Mouse (Mus musculus): ENCODE data around the gene Lipc. TPM values are rescaled to one million over a fixed set of nuclear protein-coding genes. Genes with fewer than 3 reads are reported as not detected.

Lipc gene
- polyA plus RNA-seq, 1 experiment from 2014 or later = not detected

- no peaks in the 10 kb centered on the region for H3K4me1 ChIP-seq (replicated peaks; ENCODE audit: control insufficient read depth, insufficient read depth, low read length)
- H3K27me3 ChIP-seq (ENCODE audit: control insufficient read depth, insufficient read depth, low read length) = no peaks in the 10 kb centered on the region
- no peaks in the 10 kb centered on the region for H3K9me3 ChIP-seq (ENCODE audit: control insufficient read depth, low read length)
- WGBS = 78% methylated on average over 10 of the region's 10 CpGs
- no peak overlapping the region for H3K4me3 ChIP-seq (ENCODE audit: low read depth, low read length)
- H3K4me2 ChIP-seq (ENCODE audit: low read depth, low read length, severe bottlenecking) = no peak overlapping the region
- H3K9ac ChIP-seq (ENCODE audit: low read length) = no peak overlapping the region
- no peak for ATAC-seq (replicated peaks; ENCODE audit: low FRiP score)
- H3K27ac ChIP-seq (ENCODE audit: low read depth, low read length) = no peak overlapping the region
- DNase-seq (ENCODE audit: low spot score) = no peak
- no peaks in the 10 kb centered on the region for H3K36me3 ChIP-seq (ENCODE audit: control insufficient read depth, insufficient read depth, low read length)
These were observed 37.2 kb downstream of the Lipc start for GRCm38 (mm10) chr9:70914659-70915355.

GRCm38 (mm10) chr9:70911163-70911562 lies 40.9 kb downstream of the Lipc start:
- ATAC-seq (replicated peaks; ENCODE audit: low FRiP score) (no peak), DNase-seq (ENCODE audit: low spot score) (no peak)
- no peak overlapping the region for H3K4me2 ChIP-seq (ENCODE audit: low read depth, low read length, severe bottlenecking)
- no peaks in the 10 kb centered on the region for H3K27me3 ChIP-seq (ENCODE audit: control insufficient read depth, insufficient read depth, low read length)
- no peak overlapping the region for H3K4me3 ChIP-seq (ENCODE audit: low read depth, low read length)
- WGBS = 76% methylated on average over 4 of the region's 4 CpGs
- no peak overlapping the region for H3K27ac ChIP-seq (ENCODE audit: low read depth, low read length)
- no peak overlapping the region for H3K9ac ChIP-seq (ENCODE audit: low read length)
- no peaks in the 10 kb centered on the region for H3K4me1 ChIP-seq (replicated peaks; ENCODE audit: control insufficient read depth, insufficient read depth, low read length)
- no peaks in the 10 kb centered on the region for H3K9me3 ChIP-seq (ENCODE audit: control insufficient read depth, low read length)
- H3K36me3 ChIP-seq (ENCODE audit: control insufficient read depth, insufficient read depth, low read length) = no peaks in the 10 kb centered on the region

GRCm38 (mm10) chr9:70910351-70910750 lies 41.7 kb downstream of the Lipc start:
- H3K36me3 ChIP-seq (ENCODE audit: control insufficient read depth, insufficient read depth, low read length) = no peaks in the 10 kb centered on the region
- H3K9ac ChIP-seq (ENCODE audit: low read length) = no peak overlapping the region
- no peak overlapping the region for H3K27ac ChIP-seq (ENCODE audit: low read depth, low read length)
- H3K4me3 ChIP-seq (ENCODE audit: low read depth, low read length) = no peak overlapping the region
- no peaks in the 10 kb centered on the region for H3K4me1 ChIP-seq (replicated peaks; ENCODE audit: control insufficient read depth, insufficient read depth, low read length)
- whole genome bisulfite sequencing = 84% methylated on average over 6 of the region's 6 CpGs
- no peak for DNase-seq (ENCODE audit: low spot score)
- no peaks in the 10 kb centered on the region for H3K27me3 ChIP-seq (ENCODE audit: control insufficient read depth, insufficient read depth, low read length)
- H3K9me3 ChIP-seq (ENCODE audit: control insufficient read depth, low read length) = no peaks in the 10 kb centered on the region
- H3K4me2 ChIP-seq (ENCODE audit: low read depth, low read length, severe bottlenecking) = no peak overlapping the region
- no peak for ATAC-seq (replicated peaks; ENCODE audit: low FRiP score)

GRCm38 (mm10) chr9:70902821-70903730 lies 49.0 kb downstream of the Lipc start:
- no peaks in the 10 kb centered on the region for H3K4me1 ChIP-seq (replicated peaks; ENCODE audit: control insufficient read depth, insufficient read depth, low read length)
- no peaks in the 10 kb centered on the region for H3K36me3 ChIP-seq (ENCODE audit: control insufficient read depth, insufficient read depth, low read length)
- ATAC-seq (replicated peaks; ENCODE audit: low FRiP score) (no peak), DNase-seq (ENCODE audit: low spot score) (no peak)
- no peak overlapping the region for H3K27ac ChIP-seq (ENCODE audit: low read depth, low read length)
- no peaks in the 10 kb centered on the region for H3K9me3 ChIP-seq (ENCODE audit: control insufficient read depth, low read length)
- WGBS = 92% methylated on average over 11 of the region's 11 CpGs
- no peak overlapping the region for H3K9ac ChIP-seq (ENCODE audit: low read length)
- no peak overlapping the region for H3K4me3 ChIP-seq (ENCODE audit: low read depth, low read length)
- no peaks in the 10 kb centered on the region for H3K27me3 ChIP-seq (ENCODE audit: control insufficient read depth, insufficient read depth, low read length)
- H3K4me2 ChIP-seq (ENCODE audit: low read depth, low read length, severe bottlenecking) = no peak overlapping the region

GRCm38 (mm10) chr9:70894201-70894600 lies 57.8 kb downstream of the Lipc start:
- H3K4me2 ChIP-seq (ENCODE audit: low read depth, low read length, severe bottlenecking) = no peak overlapping the region
- no peak overlapping the region for H3K9ac ChIP-seq (ENCODE audit: low read length)
- no peak overlapping the region for H3K27ac ChIP-seq (ENCODE audit: low read depth, low read length)
- H3K9me3 ChIP-seq (ENCODE audit: control insufficient read depth, low read length) = no peaks in the 10 kb centered on the region
- no peak overlapping the region for H3K4me3 ChIP-seq (ENCODE audit: low read depth, low read length)
- H3K27me3 ChIP-seq (ENCODE audit: control insufficient read depth, insufficient read depth, low read length) = no peaks in the 10 kb centered on the region
- H3K4me1 ChIP-seq (replicated peaks; ENCODE audit: control insufficient read depth, insufficient read depth, low read length) = no peaks in the 10 kb centered on the region
- no peak for DNase-seq (ENCODE audit: low spot score)
- WGBS = 90% methylated on average over 1 of the region's 1 CpGs
- no peak for ATAC-seq (replicated peaks; ENCODE audit: low FRiP score)
- H3K36me3 ChIP-seq (ENCODE audit: control insufficient read depth, insufficient read depth, low read length) = no peaks in the 10 kb centered on the region

GRCm38 (mm10) chr9:70893526-70893925 lies 58.5 kb downstream of the Lipc start:
- H3K27me3 ChIP-seq (ENCODE audit: control insufficient read depth, insufficient read depth, low read length) = no peaks in the 10 kb centered on the region
- WGBS = 74% methylated on average over 3 of the region's 3 CpGs
- ATAC-seq (replicated peaks; ENCODE audit: low FRiP score) = no peak

GRCm38 (mm10) chr9:70892627-70893026 lies 59.4 kb downstream of the Lipc start:
- no peak for DNase-seq (ENCODE audit: low spot score)
- no peaks in the 10 kb centered on the region for H3K36me3 ChIP-seq (ENCODE audit: control insufficient read depth, insufficient read depth, low read length)
- 87% methylated on average over 5 of the region's 5 CpGs for WGBS
- no peaks in the 10 kb centered on the region for H3K27me3 ChIP-seq (ENCODE audit: control insufficient read depth, insufficient read depth, low read length)
- H3K9me3 ChIP-seq (ENCODE audit: control insufficient read depth, low read length) = no peaks in the 10 kb centered on the region
- no peak overlapping the region for H3K4me2 ChIP-seq (ENCODE audit: low read depth, low read length, severe bottlenecking)
- no peaks in the 10 kb centered on the region for H3K4me1 ChIP-seq (replicated peaks; ENCODE audit: control insufficient read depth, insufficient read depth, low read length)
- ATAC-seq (replicated peaks; ENCODE audit: low FRiP score) = no peak
- H3K27ac ChIP-seq (ENCODE audit: low read depth, low read length) = no peak overlapping the region
- no peak overlapping the region for H3K9ac ChIP-seq (ENCODE audit: low read length)
- no peak overlapping the region for H3K4me3 ChIP-seq (ENCODE audit: low read depth, low read length)

More at GRCm38 (mm10) chr9:70893526-70893925, 58.5 kb downstream of the Lipc start:
- Histone ChIP-seq H3K4me3 (ENCODE audit: low read depth, low read length) (no peak overlapping the region), H3K4me1 (replicated peaks; ENCODE audit: control insufficient read depth, insufficient read depth, low read length) (no peaks in the 10 kb centered on the region), H3K9me3 (ENCODE audit: control insufficient read depth, low read length) (no peaks in the 10 kb centered on the region), H3K9ac (ENCODE audit: low read length) (no peak overlapping the region), H3K4me2 (ENCODE audit: low read depth, low read length, severe bottlenecking) (no peak overlapping the region), H3K36me3 (ENCODE audit: control insufficient read depth, insufficient read depth, low read length) (no peaks in the 10 kb centered on the region), H3K27ac (ENCODE audit: low read depth, low read length) (no peak overlapping the region)
- DNase-seq (ENCODE audit: low spot score) = no peak

GRCm38 (mm10) chr9:70891431-70892133 lies 60.4 kb downstream of the Lipc start:
- no peaks in the 10 kb centered on the region for H3K36me3 ChIP-seq (ENCODE audit: control insufficient read depth, insufficient read depth, low read length)
- H3K4me2 ChIP-seq (ENCODE audit: low read depth, low read length, severe bottlenecking) = no peak overlapping the region
- ATAC-seq (replicated peaks; ENCODE audit: low FRiP score) (no peak), DNase-seq (ENCODE audit: low spot score) (no peak)
- H3K4me3 ChIP-seq (ENCODE audit: low read depth, low read length) = no peak overlapping the region
- no peaks in the 10 kb centered on the region for H3K4me1 ChIP-seq (replicated peaks; ENCODE audit: control insufficient read depth, insufficient read depth, low read length)
- H3K27me3 ChIP-seq (ENCODE audit: control insufficient read depth, insufficient read depth, low read length) = no peaks in the 10 kb centered on the region
- no peaks in the 10 kb centered on the region for H3K9me3 ChIP-seq (ENCODE audit: control insufficient read depth, low read length)
- 70% methylated on average over 8 of the region's 8 CpGs for WGBS
- H3K27ac ChIP-seq (ENCODE audit: low read depth, low read length) = no peak overlapping the region
- no peak overlapping the region for H3K9ac ChIP-seq (ENCODE audit: low read length)
